Mouse (Mus musculus) liver, adult 2 months (tissue): ENCODE measurements around the gene Dnajc11. TPM values are rescaled to one million over a fixed set of nuclear protein-coding genes. Genes with fewer than 3 reads are reported as not detected.

ENCODE experiments used
- DNase-seq: peaks from one replicate; pipeline ENCODE4 v3.0.0-alpha.2; 2011; ENCODE audit warnings: low read depth, low spot score; ENCODE audit errors: extremely low read depth
- H3K27ac ChIP-seq: fragments of 200-500 bp; replicated peaks from 2 replicates; pipeline ENCODE4 v1.5.1; 2012; ENCODE audit warnings: low read depth, mild to moderate bottlenecking, control low read depth, inconsistent platforms, low read length; ENCODE audit not compliant: insufficient read depth
- H3K27me3 ChIP-seq: fragments of 200-500 bp; 2 replicates; pipeline ENCODE4 v1.6.1; 2012; ENCODE audit warnings: mild to moderate bottlenecking, moderate library complexity, low read length, inconsistent platforms; ENCODE audit not compliant: control insufficient read depth, insufficient read depth
- H3K36me3 ChIP-seq: fragments of 200-500 bp; 2 replicates; pipeline ENCODE4 v1.6.1; 2012; ENCODE audit warnings: low read length, inconsistent platforms; ENCODE audit not compliant: control insufficient read depth, insufficient read depth
- H3K4me1 ChIP-seq: fragments of 200-500 bp; 2 replicates; pipeline ENCODE4 v1.6.1; 2011; ENCODE audit warnings: low read length; ENCODE audit not compliant: control insufficient read depth, insufficient read depth
- H3K4me3 ChIP-seq: fragments of 200-500 bp; 2 replicates; pipeline ENCODE4 v1.5.1; 2011; ENCODE audit warnings: low read depth, mild to moderate bottlenecking, control low read depth, low read length, moderate library complexity; ENCODE audit not compliant: insufficient read depth
- H3K79me2 ChIP-seq: fragments of 200-500 bp; 2 replicates; pipeline ENCODE4 v1.6.1; 2012; ENCODE audit warnings: inconsistent platforms, mild to moderate bottlenecking, low read length, moderate library complexity; ENCODE audit not compliant: control insufficient read depth, insufficient read depth
- H3K9ac ChIP-seq: fragments of 200-500 bp; 2 replicates; pipeline ENCODE4 v1.6.1; 2012; ENCODE audit warnings: low read depth, mild to moderate bottlenecking, control low read depth, inconsistent platforms, low read length
- CTCF ChIP-seq: fragments of 200-500 bp; IDR thresholded peaks from 2 replicates; pipeline ENCODE4 v1.5.1; 2011; ENCODE audit warnings: low read depth, low read length, control low read depth
- POLR2A ChIP-seq: fragments of 200-500 bp; IDR thresholded peaks from 2 replicates; pipeline ENCODE4 v1.6.1; 2011; ENCODE audit warnings: low read length, control low read depth; ENCODE audit not compliant: insufficient read depth; ENCODE audit errors: extremely low read depth
- WGBS: fragments of 180-500 bp; shearing (Covaris S2); methylation state at CpG from one replicate; pipeline ENCODE4 v1.1.7; 2018; 5-methylcytosine and 5-hydroxymethylcytosine counted together
- polyA plus RNA-seq: library from polyadenylated mRNA; depleted of rRNA; stranded (reverse); fragments of >200 nt; gene quantifications from 2 replicates; pipeline ENCODE4 v1.2.3, GENCODE M21; 2012
- total RNA-seq: library from RNA; depleted of rRNA; stranded (reverse); fragments of >200 nt; gene quantifications from 2 replicates; pipeline ENCODE4 v1.2.3, GENCODE M21; 2014

Dnajc11 gene
- total and polyA plus RNA-seq, 2 experiments: 23.9 to 52.6 TPM

- Histone ChIP-seq H3K27ac (no peak overlapping the region), H3K4me3 (no peak overlapping the region), H3K27me3 (no peaks in the 10 kb centered on the region), H3K9ac (no peak overlapping the region), H3K4me1 (peaks cover 4% of the 10 kb centered on the region), H3K79me2 (peaks cover 14% of the 10 kb centered on the region; the same call in 1 of the 2 replicates), H3K36me3 (no peaks in the 10 kb centered on the region; the same call in 1 of the 2 replicates)
- 29% methylated on average over 6 of the region's 6 CpGs for WGBS
- no peak for DNase-seq
- TF ChIP-seq CTCF: no peak
- no peak for TF ChIP-seq POLR2A
Measured at GRCm38 (mm10) chr4:151993035-151993434, 59.5 kb downstream of the Dnajc11 start.

GRCm38 (mm10) chr4:151994228-151995171 lies 61.0 kb downstream of the Dnajc11 start:
- Histone ChIP-seq H3K79me2 (0 out of 2 replicates have a peak, but pooled peaks cover 7% of the 10 kb centered on the region), H3K27ac (no peak overlapping the region), H3K4me3 (peak overlapping the region; percentile 93), H3K4me1 (no peaks in the 10 kb centered on the region), H3K36me3 (no peaks in the 10 kb centered on the region; the same call in 1 of the 2 replicates), H3K27me3 (no peaks in the 10 kb centered on the region), H3K9ac (peak overlapping the region; percentile 91)
- no peak for DNase-seq
- no peak for TF ChIP-seq POLR2A
- no peak for TF ChIP-seq CTCF
- 13% methylated on average over 60 of the region's 61 CpGs for WGBS

GRCm38 (mm10) chr4:151995371-151996172 lies 62.1 kb downstream of the Dnajc11 start:
- Histone ChIP-seq H3K79me2 (0 out of 2 replicates have a peak, but pooled peaks cover 7% of the 10 kb centered on the region), H3K36me3 (no peaks in the 10 kb centered on the region; the same call in 1 of the 2 replicates), H3K9ac (peak overlapping the region; percentile 91), H3K27me3 (no peaks in the 10 kb centered on the region), H3K4me3 (peak overlapping the region; percentile 93), H3K27ac (peak overlapping the region; percentile 37; the same call in 1 of the 2 replicates), H3K4me1 (no peaks in the 10 kb centered on the region)
- no peak for TF ChIP-seq CTCF
- 0 out of 2 replicates have a peak, but pooled peaks have one; percentile 40 for TF ChIP-seq POLR2A
- DNase-seq: no peak
- WGBS: under 1% methylated on average over 80 of the region's 111 CpGs

- H3K27me3 ChIP-seq: no peaks in the 10 kb centered on the region
Measured at GRCm38 (mm10) chr4:151996173-151996950, 62.9 kb downstream of the Dnajc11 start, which contains the start of gene Phf13. Gene Phf13 (minus strand): TSS chr4:151996258.

GRCm38 (mm10) chr4:151996951-151997222 lies 63.4 kb downstream of the Dnajc11 start:
- H3K4me1 ChIP-seq: no peaks in the 10 kb centered on the region
- under 1% methylated on average over 13 of the region's 13 CpGs for WGBS
- peak overlapping the region; percentile 87 for H3K4me3 ChIP-seq
- TF ChIP-seq POLR2A (no peak), CTCF (no peak)
- H3K27ac ChIP-seq: peak overlapping the region; percentile 81
- 0 out of 2 replicates have a peak, but pooled peaks cover 7% of the 10 kb centered on the region for H3K79me2 ChIP-seq
- H3K9ac ChIP-seq: peak overlapping the region; percentile 87
- DNase-seq: no peak
- no peaks in the 10 kb centered on the region for H3K36me3 ChIP-seq
- H3K27me3 ChIP-seq: no peaks in the 10 kb centered on the region

More at GRCm38 (mm10) chr4:151996173-151996950, 62.9 kb downstream of the Dnajc11 start, which contains the start of gene Phf13:
- peak; percentile 71; the same call in 1 of the 2 replicates for TF ChIP-seq POLR2A
- no peak for TF ChIP-seq CTCF
- Histone ChIP-seq H3K4me3 (peak within 1 kb of the TSS; percentile 93), H3K27ac (peak within 1 kb of the TSS; percentile 81), H3K36me3 (no peaks in the 10 kb centered on the region; the same call in 1 of the 2 replicates), H3K79me2 (0 out of 2 replicates have a peak, but pooled peaks cover 7% of the 10 kb centered on the region), H3K9ac (peak within 1 kb of the TSS; percentile 91), H3K4me1 (no peaks in the 10 kb centered on the region)
- DNase-seq: peak; percentile 95
- under 1% methylated on average over 93 of the region's 94 CpGs for WGBS
